Mouse (Mus musculus) thymus, adult 2 months (tissue): ENCODE measurements around the gene Cables2. TPM values are rescaled to one million over a fixed set of nuclear protein-coding genes. Genes with fewer than 3 reads are reported as not detected.

Source experiments
- DNase-seq: peaks from one replicate; pipeline ENCODE4 v3.0.0; 2021
- H3K27ac ChIP-seq: fragments of 200-500 bp; 2 replicates; pipeline ENCODE4 v1.5.1; 2012; ENCODE audit warnings: low read length, control low read depth; ENCODE audit not compliant: control insufficient read depth, insufficient read depth
- H3K27me3 ChIP-seq: fragments of 200-500 bp; 2 replicates; pipeline ENCODE4 v1.6.1; 2012; ENCODE audit warnings: mild to moderate bottlenecking, low read length, moderate library complexity, mixed read lengths; ENCODE audit not compliant: control insufficient read depth, insufficient read depth
- H3K36me3 ChIP-seq: fragments of 200-500 bp; 2 replicates; pipeline ENCODE4 v1.6.1; 2012; ENCODE audit warnings: mild to moderate bottlenecking, low read length, moderate library complexity; ENCODE audit not compliant: control insufficient read depth, insufficient read depth
- H3K4me1 ChIP-seq: fragments of 200-500 bp; replicated peaks from 2 replicates; pipeline ENCODE4 v1.6.1; 2012; ENCODE audit warnings: low read length; ENCODE audit not compliant: control insufficient read depth, insufficient read depth
- H3K4me3 ChIP-seq: fragments of 200-500 bp; 2 replicates; pipeline ENCODE4 v1.5.1; 2012; ENCODE audit warnings: mild to moderate bottlenecking, low read length, control low read depth, moderate library complexity; ENCODE audit not compliant: control insufficient read depth, insufficient read depth
- CTCF ChIP-seq: fragments of 200-500 bp; IDR thresholded peaks from 2 replicates; pipeline ENCODE4 v1.5.1; 2012; ENCODE audit warnings: mild to moderate bottlenecking, control low read depth, low read length, moderate library complexity, borderline replicate concordance; ENCODE audit not compliant: control insufficient read depth, poor library complexity, insufficient read depth; ENCODE audit errors: extremely low read depth
- POLR2A ChIP-seq: fragments of 200-500 bp; IDR thresholded peaks from 2 replicates; pipeline ENCODE4 v1.6.1; 2012; ENCODE audit warnings: mild to moderate bottlenecking, low read length, control low read depth, moderate library complexity; ENCODE audit not compliant: control insufficient read depth, poor library complexity, insufficient read depth; ENCODE audit errors: extremely low read depth
- WGBS: fragments of 180-500 bp; shearing (Covaris S2); methylation state at CpG from one replicate; pipeline ENCODE4 v1.1.7; 2018; 5-methylcytosine and 5-hydroxymethylcytosine counted together
- polyA plus RNA-seq: library from polyadenylated mRNA; depleted of rRNA; stranded (reverse); fragments of >200 nt; gene quantifications from 2 replicates; pipeline ENCODE4 v1.2.3, GENCODE M21; 2012

Cables2 gene
- polyA plus RNA-seq, 1 experiment = 25.7 TPM

DNA sequence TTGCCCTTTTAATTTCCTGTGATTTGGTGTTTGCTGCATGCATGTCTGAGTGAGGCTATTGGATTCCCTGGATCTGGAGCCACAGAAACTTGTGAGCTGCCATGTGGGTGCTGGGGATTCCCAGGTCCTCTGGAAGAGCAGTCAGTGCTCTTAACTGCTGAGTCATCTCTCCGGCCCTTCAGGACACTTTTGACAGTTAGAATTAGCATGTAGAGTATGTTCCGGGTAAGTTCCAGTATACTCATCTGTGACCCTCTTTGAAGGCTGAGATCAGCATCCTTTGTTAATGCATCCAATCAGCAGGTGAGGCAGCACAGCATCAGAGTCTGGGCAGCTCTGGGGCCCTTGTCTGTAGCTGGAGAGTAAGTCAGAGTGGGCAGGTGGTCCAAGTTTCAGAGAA, 27.0 kb upstream of the Cables2 start:
- Histone ChIP-seq H3K4me3 (no peak overlapping the region), H3K36me3 (no peaks in the 10 kb centered on the region), H3K27ac (no peak overlapping the region), H3K27me3 (no peaks in the 10 kb centered on the region), H3K4me1 (no peaks in the 10 kb centered on the region)
- no peak for DNase-seq
- TF ChIP-seq POLR2A (no peak), CTCF (no peak)
- WGBS = 48% methylated on average over 2 of the region's 2 CpGs

DNA sequence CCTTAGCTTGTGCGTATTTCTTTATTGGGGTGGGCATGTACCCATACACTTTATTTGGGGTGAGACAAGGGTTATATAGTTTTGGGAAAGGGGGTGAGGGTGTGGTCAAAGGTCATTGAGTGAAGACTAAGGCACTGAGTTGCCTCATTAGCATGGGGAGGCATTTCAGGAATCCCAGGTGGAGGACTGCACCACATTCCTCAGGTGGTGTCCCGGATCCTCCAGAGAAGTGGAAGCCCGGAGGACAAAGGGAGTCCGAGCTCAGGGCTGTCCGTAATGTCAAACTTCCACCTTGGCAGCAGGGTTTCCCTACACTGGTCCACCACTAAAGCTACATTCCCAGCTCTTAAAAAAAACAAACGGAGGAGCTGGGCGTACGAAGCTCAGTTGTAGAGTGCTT, 19.6 kb upstream of the Cables2 start:
- Histone ChIP-seq H3K4me3 (no peak overlapping the region), H3K27ac (no peak overlapping the region), H3K4me1 (no peaks in the 10 kb centered on the region), H3K36me3 (no peaks in the 10 kb centered on the region), H3K27me3 (no peaks in the 10 kb centered on the region)
- 97% methylated on average over 8 of the region's 8 CpGs for WGBS
- no peak for DNase-seq
- TF ChIP-seq CTCF (no peak), POLR2A (no peak)

DNA sequence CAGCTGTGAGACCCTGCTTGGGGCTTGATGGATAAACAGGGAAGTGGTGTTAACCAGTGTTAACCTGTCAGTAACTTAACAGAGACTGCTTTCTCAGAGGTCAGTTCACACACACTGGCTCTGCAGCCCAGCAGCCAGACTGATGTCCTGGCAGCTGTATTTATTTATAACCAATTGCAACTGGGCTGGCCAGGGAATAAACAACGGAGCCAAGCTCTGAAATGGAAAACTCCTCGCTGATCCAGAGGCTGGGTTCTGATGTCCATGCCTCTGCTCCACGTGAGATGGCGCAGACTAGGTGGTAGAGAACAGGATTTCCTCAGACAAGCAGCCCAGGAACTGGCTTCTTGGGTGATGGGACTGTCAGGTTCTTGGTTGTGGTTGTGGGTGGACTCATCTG, 18.7 kb upstream of the Cables2 start:
- no peak for DNase-seq
- Histone ChIP-seq H3K27ac (no peak overlapping the region), H3K4me1 (no peaks in the 10 kb centered on the region), H3K4me3 (no peak overlapping the region), H3K27me3 (no peaks in the 10 kb centered on the region), H3K36me3 (no peaks in the 10 kb centered on the region)
- WGBS = 79% methylated on average over 4 of the region's 4 CpGs
- no peak for TF ChIP-seq CTCF
- no peak for TF ChIP-seq POLR2A

DNA sequence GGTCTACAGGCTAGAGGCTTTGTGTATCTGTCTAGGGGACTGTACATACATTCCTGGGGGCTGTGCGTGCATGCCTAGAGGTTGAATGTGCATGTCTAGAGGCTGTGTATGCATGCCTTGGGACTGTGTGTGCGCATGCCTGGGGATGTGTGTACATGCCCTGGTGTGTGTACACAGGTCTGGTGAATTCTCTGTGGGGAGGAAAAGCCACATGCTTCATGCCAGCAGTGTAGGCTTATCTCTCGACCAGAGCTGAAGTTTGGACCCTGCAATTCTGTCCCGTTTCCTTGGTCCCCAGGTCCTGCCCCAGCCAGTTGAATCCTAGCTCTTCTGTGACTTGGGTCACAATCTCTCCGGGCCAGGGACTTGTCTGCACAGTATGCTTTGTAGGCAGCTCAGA, 18.3 kb upstream of the Cables2 start:
- H3K27me3 ChIP-seq = no peaks in the 10 kb centered on the region
- H3K4me1 ChIP-seq = no peaks in the 10 kb centered on the region
- TF ChIP-seq CTCF = no peak
- no peak for TF ChIP-seq POLR2A
- 88% methylated on average over 5 of the region's 5 CpGs for WGBS
- no peak overlapping the region for H3K27ac ChIP-seq
- H3K4me3 ChIP-seq = no peak overlapping the region
- no peaks in the 10 kb centered on the region for H3K36me3 ChIP-seq
- DNase-seq = no peak

GRCm38 (mm10) chr2:180290503-180290902, 17.2 kb upstream of the Cables2 start:
- DNase-seq = no peak
- WGBS = 29% methylated on average over 6 of the region's 6 CpGs
- H3K4me1 ChIP-seq = no peaks in the 10 kb centered on the region
- no peak overlapping the region for H3K4me3 ChIP-seq
- no peak overlapping the region for H3K27ac ChIP-seq
- TF ChIP-seq CTCF (no peak), POLR2A (no peak)
- no peaks in the 10 kb centered on the region for H3K27me3 ChIP-seq
- H3K36me3 ChIP-seq = no peaks in the 10 kb centered on the region

- Histone ChIP-seq H3K27ac (no peak within 1 kb of the TSS), H3K27me3 (no peaks in the 10 kb centered on the region), H3K4me3 (no peak within 1 kb of the TSS), H3K36me3 (no peaks in the 10 kb centered on the region), H3K4me1 (no peaks in the 10 kb centered on the region)
- 79% methylated on average over 16 of the region's 16 CpGs for WGBS
- TF ChIP-seq POLR2A (no peak), CTCF (no peak)
- no peak for DNase-seq
Observed at GRCm38 (mm10) chr2:180289440-180290108, 16.3 kb upstream of the Cables2 start, which contains the start of gene Rbbp8nl. Gene Rbbp8nl, minus strand, starts transcription at chr2:180289879.

GRCm38 (mm10) chr2:180288966-180289365, 15.7 kb upstream of the Cables2 start:
- WGBS = 81% methylated on average over 11 of the region's 11 CpGs

More at GRCm38 (mm10) chr2:180288966-180289365, 15.7 kb upstream of the Cables2 start:
- TF ChIP-seq POLR2A = no peak
- TF ChIP-seq CTCF = no peak
- no peaks in the 10 kb centered on the region for H3K36me3 ChIP-seq
- H3K4me1 ChIP-seq = no peaks in the 10 kb centered on the region
- no peak overlapping the region for H3K4me3 ChIP-seq
- no peak overlapping the region for H3K27ac ChIP-seq
- no peaks in the 10 kb centered on the region for H3K27me3 ChIP-seq
- DNase-seq = no peak
